Mouse (Mus musculus): Measurements from ENCODE around the gene Rsrc1. TPM values are rescaled to one million over a fixed set of nuclear protein-coding genes. Genes with fewer than 3 reads are reported as not detected.
"Not testable (repeated sequence)": the region's sequence is repeated elsewhere in the genome, so short reads cannot be mapped to it uniquely, and the experiment has no call there.

Rsrc1 gene
- polyA plus RNA-seq, 1 experiment = 29.0 TPM

GRCm38 (mm10) chr3:67075484-67075883 is 94.3 kb downstream of the Rsrc1 start:
- H3K27ac ChIP-seq (replicated peaks; ENCODE audit: low read depth, low read length) = no peak overlapping the region
- no peaks in the 10 kb centered on the region for H3K4me1 ChIP-seq (ENCODE audit: control insufficient read depth, insufficient read depth, insufficient read length, low read length)
- no peak overlapping the region for H3K4me3 ChIP-seq (ENCODE audit: insufficient read depth, low read depth, low read length)

- Histone ChIP-seq H3K4me1 (ENCODE audit: control insufficient read depth, insufficient read depth, insufficient read length, low read length) (no peaks in the 10 kb centered on the region), H3K4me3 (ENCODE audit: insufficient read depth, low read depth, low read length) (no peak overlapping the region)
These were observed 103.6 kb downstream of the Rsrc1 start for GRCm38 (mm10) chr3:67084742-67085141.

GRCm38 (mm10) chr3:67108428-67108827 is 127.2 kb downstream of the Rsrc1 start:
- Histone ChIP-seq H3K27ac (replicated peaks; ENCODE audit: low read depth, low read length) (no peak overlapping the region), H3K4me3 (ENCODE audit: insufficient read depth, low read depth, low read length) (no peak overlapping the region), H3K4me1 (ENCODE audit: control insufficient read depth, insufficient read depth, insufficient read length, low read length) (no peaks in the 10 kb centered on the region)

More at GRCm38 (mm10) chr3:67084742-67085141, 103.6 kb downstream of the Rsrc1 start:
- H3K27ac ChIP-seq (replicated peaks; ENCODE audit: low read depth, low read length) = no peak overlapping the region

- Histone ChIP-seq H3K4me1 (ENCODE audit: control insufficient read depth, insufficient read depth, insufficient read length, low read length) (no peaks in the 10 kb centered on the region), H3K4me3 (ENCODE audit: insufficient read depth, low read depth, low read length) (no peak overlapping the region), H3K27ac (replicated peaks; ENCODE audit: low read depth, low read length) (no peak overlapping the region)
These were observed 135.1 kb downstream of the Rsrc1 start for GRCm38 (mm10) chr3:67116317-67116716.

- no peaks in the 10 kb centered on the region for H3K4me1 ChIP-seq (ENCODE audit: control insufficient read depth, insufficient read depth, insufficient read length, low read length)
- H3K27ac ChIP-seq (replicated peaks; ENCODE audit: low read depth, low read length) = no peak overlapping the region
- H3K4me3 ChIP-seq (ENCODE audit: insufficient read depth, low read depth, low read length) = no peak overlapping the region
These were observed 151.3 kb downstream of the Rsrc1 start for GRCm38 (mm10) chr3:67132521-67132920.

GRCm38 (mm10) chr3:67135749-67136375 is 154.7 kb downstream of the Rsrc1 start:
- H3K4me3 ChIP-seq (ENCODE audit: insufficient read depth, low read depth, low read length) = no peak overlapping the region
- H3K4me1 ChIP-seq (ENCODE audit: control insufficient read depth, insufficient read depth, insufficient read length, low read length) = no peaks in the 10 kb centered on the region
- H3K27ac ChIP-seq (replicated peaks; ENCODE audit: low read depth, low read length) = no peak overlapping the region

- Histone ChIP-seq H3K4me1 (ENCODE audit: control insufficient read depth, insufficient read depth, insufficient read length, low read length) (no peaks in the 10 kb centered on the region), H3K27ac (replicated peaks; ENCODE audit: low read depth, low read length) (no peak overlapping the region), H3K4me3 (ENCODE audit: insufficient read depth, low read depth, low read length) (no peak overlapping the region)
These were observed 163.8 kb downstream of the Rsrc1 start for GRCm38 (mm10) chr3:67144952-67145351.

- Histone ChIP-seq H3K27ac (replicated peaks; ENCODE audit: low read depth, low read length) (no peak overlapping the region), H3K4me1 (ENCODE audit: control insufficient read depth, insufficient read depth, insufficient read length, low read length) (no peaks in the 10 kb centered on the region), H3K4me3 (ENCODE audit: insufficient read depth, low read depth, low read length) (no peak overlapping the region)
These were observed 165.1 kb downstream of the Rsrc1 start for GRCm38 (mm10) chr3:67146280-67146679.

- no peak overlapping the region for H3K4me3 ChIP-seq (ENCODE audit: insufficient read depth, low read depth, low read length)
- H3K4me1 ChIP-seq (ENCODE audit: control insufficient read depth, insufficient read depth, insufficient read length, low read length) = no peaks in the 10 kb centered on the region
- no peak overlapping the region for H3K27ac ChIP-seq (replicated peaks; ENCODE audit: low read depth, low read length)
These were observed 166.1 kb downstream of the Rsrc1 start for GRCm38 (mm10) chr3:67147246-67147645.

GRCm38 (mm10) chr3:67197179-67197578 is 216.0 kb downstream of the Rsrc1 start:
- Histone ChIP-seq H3K4me3 (ENCODE audit: insufficient read depth, low read depth, low read length) (no peak overlapping the region), H3K4me1 (ENCODE audit: control insufficient read depth, insufficient read depth, insufficient read length, low read length) (no peaks in the 10 kb centered on the region), H3K27ac (replicated peaks; ENCODE audit: low read depth, low read length) (no peak overlapping the region)

GRCm38 (mm10) chr3:67213047-67213457 is 231.9 kb downstream of the Rsrc1 start:
- H3K4me1 ChIP-seq (ENCODE audit: control insufficient read depth, insufficient read depth, insufficient read length, low read length) = no peaks in the 10 kb centered on the region
- H3K27ac ChIP-seq (replicated peaks; ENCODE audit: low read depth, low read length) = no peak overlapping the region
- H3K4me3 ChIP-seq (ENCODE audit: insufficient read depth, low read depth, low read length) = no peak overlapping the region

- Histone ChIP-seq H3K4me3 (ENCODE audit: insufficient read depth, low read depth, low read length) (no peak overlapping the region), H3K27ac (replicated peaks; ENCODE audit: low read depth, low read length) (no peak overlapping the region), H3K4me1 (ENCODE audit: control insufficient read depth, insufficient read depth, insufficient read length, low read length) (no peaks in the 10 kb centered on the region)
These were observed 251.5 kb downstream of the Rsrc1 start for GRCm38 (mm10) chr3:67232617-67233241.

GRCm38 (mm10) chr3:67242451-67242850 is 261.3 kb downstream of the Rsrc1 start:
- H3K4me1 ChIP-seq (ENCODE audit: control insufficient read depth, insufficient read depth, insufficient read length, low read length); H3K27ac ChIP-seq (replicated peaks; ENCODE audit: low read depth, low read length): not testable (repeated sequence)

GRCm38 (mm10) chr3:67267448-67267847 is 286.3 kb downstream of the Rsrc1 start:
- Histone ChIP-seq H3K4me3 (ENCODE audit: insufficient read depth, low read depth, low read length) (no peak overlapping the region), H3K4me1 (ENCODE audit: control insufficient read depth, insufficient read depth, insufficient read length, low read length) (no peaks in the 10 kb centered on the region), H3K27ac (replicated peaks; ENCODE audit: low read depth, low read length) (no peak overlapping the region)

More at GRCm38 (mm10) chr3:67242451-67242850, 261.3 kb downstream of the Rsrc1 start:
- not testable (repeated sequence) for H3K4me3 ChIP-seq (ENCODE audit: insufficient read depth, low read depth, low read length)

GRCm38 (mm10) chr3:67279781-67280180 is 298.6 kb downstream of the Rsrc1 start:
- H3K27ac ChIP-seq (replicated peaks; ENCODE audit: low read depth, low read length) = no peak overlapping the region
- no peaks in the 10 kb centered on the region for H3K4me1 ChIP-seq (ENCODE audit: control insufficient read depth, insufficient read depth, insufficient read length, low read length)
- H3K4me3 ChIP-seq (ENCODE audit: insufficient read depth, low read depth, low read length) = no peak overlapping the region

- Histone ChIP-seq H3K27ac (replicated peaks; ENCODE audit: low read depth, low read length) (no peak overlapping the region), H3K4me3 (ENCODE audit: insufficient read depth, low read depth, low read length) (no peak overlapping the region), H3K4me1 (ENCODE audit: control insufficient read depth, insufficient read depth, insufficient read length, low read length) (no peaks in the 10 kb centered on the region)
These were observed 299.1 kb downstream of the Rsrc1 start for GRCm38 (mm10) chr3:67280247-67280646.

Data from brown adipose tissue, adult 24 weeks (tissue).